Mouse (Mus musculus) embryonic facial prominence, embryonic 13.5 days (tissue): ENCODE measurements around the gene Rbpjl. TPM values are rescaled to one million over a fixed set of nuclear protein-coding genes. Genes with fewer than 3 reads are reported as not detected.

Source experiments
- ATAC-seq: fragments of 200-750 bp; cut with Nextera tagmentation; 2 replicates; pipeline ENCODE4 v1.8.0; 2017; ENCODE audit warnings: low read depth; ENCODE audit not compliant: insufficient number of reproducible peaks, insufficient read depth, low FRiP score, low TSS enrichment
- H3K27ac ChIP-seq: fragments of 300-500 bp; sonication (generic); 2 replicates; pipeline ENCODE4 v1.5.1; 2015; ENCODE audit warnings: moderate library complexity, mild to moderate bottlenecking, inconsistent platforms
- H3K27me3 ChIP-seq: fragments of 300-500 bp; sonication (generic); 2 replicates; pipeline ENCODE4 v1.6.1; 2015; ENCODE audit warnings: mild to moderate bottlenecking, inconsistent platforms
- H3K36me3 ChIP-seq: fragments of 300-500 bp; sonication (generic); 2 replicates; pipeline ENCODE4 v1.6.1; 2015; ENCODE audit warnings: mild to moderate bottlenecking, inconsistent platforms
- H3K4me1 ChIP-seq: fragments of 300-500 bp; sonication (generic); 2 replicates; pipeline ENCODE4 v1.6.1; 2015; ENCODE audit warnings: inconsistent platforms
- H3K4me2 ChIP-seq: fragments of 300-500 bp; sonication (generic); 2 replicates; pipeline ENCODE4 v1.6.1; 2015; ENCODE audit warnings: moderate library complexity, mild to moderate bottlenecking, inconsistent platforms
- H3K4me3 ChIP-seq: fragments of 300-500 bp; sonication (generic); 2 replicates; pipeline ENCODE4 v1.5.1; 2015; ENCODE audit warnings: mild to moderate bottlenecking, inconsistent platforms
- H3K9ac ChIP-seq: fragments of 300-500 bp; sonication (generic); 2 replicates; pipeline ENCODE4 v1.6.1; 2015; ENCODE audit warnings: mild to moderate bottlenecking, inconsistent platforms
- H3K9me3 ChIP-seq: fragments of 300-500 bp; sonication (generic); 2 replicates; pipeline ENCODE4 v1.6.1; 2016; ENCODE audit warnings: inconsistent platforms
- WGBS: fragments of 180-500 bp; shearing (Covaris S2); methylation state at CpG from one replicate; pipeline ENCODE4 v1.1.7; 2015; ENCODE audit warnings: mixed read lengths; 5-methylcytosine and 5-hydroxymethylcytosine counted together
- polyA plus RNA-seq: library from polyadenylated mRNA; unstranded; fragments of >200 nt; fragmentation: Nextera tagmentation; extraction: Ambion mirVana; gene quantifications from 2 replicates; pipeline ENCODE4 v1.2.1, GENCODE M21; 2015

Rbpjl gene
- polyA plus RNA-seq, 1 experiment from 2014 or later = 0.59 TPM

DNA sequence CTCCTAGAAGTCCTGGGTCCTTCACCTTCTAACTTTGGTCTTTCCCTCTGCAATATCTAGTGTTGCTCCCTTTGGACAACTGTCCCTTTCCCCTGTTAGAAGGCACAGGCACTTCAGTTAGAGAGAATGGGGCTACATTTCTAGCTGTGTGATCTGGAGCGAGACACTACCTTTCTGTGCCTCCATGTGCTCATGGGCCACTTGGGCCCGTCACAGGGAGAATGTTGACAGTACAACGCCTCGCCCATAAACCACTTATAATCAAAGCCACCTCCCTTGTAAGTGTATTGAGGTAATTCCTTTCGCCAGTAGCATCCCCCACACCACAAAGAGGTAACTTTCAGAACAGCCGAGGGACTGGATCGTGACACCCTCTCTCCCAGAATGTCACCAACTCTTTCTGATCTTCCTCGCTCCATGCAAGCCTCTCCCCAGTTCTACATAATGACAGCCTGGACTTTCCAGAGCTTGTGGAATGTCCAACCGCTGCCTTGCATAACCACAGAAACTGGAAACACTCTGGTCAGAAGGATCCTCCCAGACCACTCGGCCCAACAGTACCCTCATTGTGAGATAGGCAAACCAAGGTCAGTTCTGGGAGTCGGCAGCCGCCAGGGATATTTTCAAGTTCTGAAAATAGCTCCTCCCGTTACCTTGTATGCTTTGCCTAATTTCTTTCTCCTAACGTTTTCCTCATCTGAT, 46.6 kb downstream of the Rbpjl start:
- Histone ChIP-seq H3K4me2 (no peak overlapping the region), H3K9ac (no peak overlapping the region), H3K27me3 (no peaks in the 10 kb centered on the region), H3K36me3 (no peaks in the 10 kb centered on the region), H3K27ac (peak overlapping the region; percentile 55), H3K4me3 (no peak overlapping the region), H3K4me1 (peaks cover 33% of the 10 kb centered on the region), H3K9me3 (no peaks in the 10 kb centered on the region)
- 81% methylated on average over 14 of the region's 14 CpGs for WGBS
- no peak for ATAC-seq

- ATAC-seq = no peak
- no peak overlapping the region for H3K9ac ChIP-seq
- H3K27me3 ChIP-seq = no peaks in the 10 kb centered on the region
- H3K36me3 ChIP-seq = no peaks in the 10 kb centered on the region
- WGBS = 23% methylated on average over 13 of the region's 13 CpGs
- H3K4me1 ChIP-seq = peaks cover 53% of the 10 kb centered on the region
- no peaks in the 10 kb centered on the region for H3K9me3 ChIP-seq
- H3K27ac ChIP-seq = peak overlapping the region; percentile 68
- H3K4me3 ChIP-seq = no peak overlapping the region
- H3K4me2 ChIP-seq = peak overlapping the region; percentile 9; the same call in 1 of the 2 replicates
These were observed 49.2 kb downstream of the Rbpjl start for GRCm38 (mm10) chr2:164452000-164452676.

- WGBS = 83% methylated on average over 14 of the region's 14 CpGs
- no peak for ATAC-seq
These were observed 50.3 kb downstream of the Rbpjl start for GRCm38 (mm10) chr2:164453047-164453757.

DNA sequence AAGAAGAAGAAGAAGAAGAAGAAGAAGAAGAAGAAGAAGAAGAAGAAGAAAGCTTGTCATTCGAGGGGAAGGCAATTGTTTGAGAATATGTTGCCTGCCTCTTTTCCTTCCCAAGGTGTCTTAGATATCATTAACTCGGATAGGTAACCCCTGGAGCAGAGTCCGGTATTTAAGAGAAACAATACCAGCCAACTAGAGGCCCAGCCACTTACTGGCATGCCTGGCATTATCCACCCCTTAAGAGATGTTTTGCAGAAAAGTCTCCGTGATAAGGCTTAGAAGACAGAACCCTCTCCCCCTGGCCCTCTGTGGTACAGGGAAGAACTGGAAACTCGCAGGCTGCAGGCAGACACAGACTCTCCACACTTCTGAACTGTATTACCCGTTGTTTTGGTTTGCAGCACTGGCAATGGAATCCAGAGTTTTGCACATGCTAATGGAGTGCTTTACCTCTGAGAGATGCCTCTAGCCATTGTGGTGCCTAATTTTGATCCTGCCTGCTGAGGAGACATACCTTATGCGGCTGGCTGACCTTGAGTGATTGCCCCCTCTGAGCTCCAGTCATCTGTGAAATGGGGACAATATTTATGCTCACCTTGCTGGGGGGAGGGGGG, 51.1 kb downstream of the Rbpjl start:
- 63% methylated on average over 7 of the region's 7 CpGs for WGBS
- Histone ChIP-seq H3K4me2 (no peak overlapping the region), H3K9ac (no peak overlapping the region), H3K27me3 (no peaks in the 10 kb centered on the region), H3K4me3 (no peak overlapping the region), H3K9me3 (no peaks in the 10 kb centered on the region), H3K4me1 (peaks cover 49% of the 10 kb centered on the region), H3K36me3 (no peaks in the 10 kb centered on the region), H3K27ac (no peak overlapping the region)
- no peak for ATAC-seq

More at GRCm38 (mm10) chr2:164453047-164453757, 50.3 kb downstream of the Rbpjl start:
- Histone ChIP-seq H3K4me3 (no peak overlapping the region), H3K9me3 (no peaks in the 10 kb centered on the region), H3K4me1 (peaks cover 53% of the 10 kb centered on the region), H3K9ac (no peak overlapping the region), H3K36me3 (no peaks in the 10 kb centered on the region), H3K27ac (no peak overlapping the region), H3K4me2 (no peak overlapping the region), H3K27me3 (no peaks in the 10 kb centered on the region)

GRCm38 (mm10) chr2:164454846-164455245, 51.9 kb downstream of the Rbpjl start:
- Histone ChIP-seq H3K27me3 (no peaks in the 10 kb centered on the region), H3K4me1 (peaks cover 40% of the 10 kb centered on the region), H3K36me3 (no peaks in the 10 kb centered on the region), H3K4me2 (no peak overlapping the region), H3K27ac (no peak overlapping the region), H3K4me3 (no peak overlapping the region), H3K9me3 (no peaks in the 10 kb centered on the region), H3K9ac (no peak overlapping the region)
- 81% methylated on average over 10 of the region's 10 CpGs for WGBS
- no peak for ATAC-seq

DNA sequence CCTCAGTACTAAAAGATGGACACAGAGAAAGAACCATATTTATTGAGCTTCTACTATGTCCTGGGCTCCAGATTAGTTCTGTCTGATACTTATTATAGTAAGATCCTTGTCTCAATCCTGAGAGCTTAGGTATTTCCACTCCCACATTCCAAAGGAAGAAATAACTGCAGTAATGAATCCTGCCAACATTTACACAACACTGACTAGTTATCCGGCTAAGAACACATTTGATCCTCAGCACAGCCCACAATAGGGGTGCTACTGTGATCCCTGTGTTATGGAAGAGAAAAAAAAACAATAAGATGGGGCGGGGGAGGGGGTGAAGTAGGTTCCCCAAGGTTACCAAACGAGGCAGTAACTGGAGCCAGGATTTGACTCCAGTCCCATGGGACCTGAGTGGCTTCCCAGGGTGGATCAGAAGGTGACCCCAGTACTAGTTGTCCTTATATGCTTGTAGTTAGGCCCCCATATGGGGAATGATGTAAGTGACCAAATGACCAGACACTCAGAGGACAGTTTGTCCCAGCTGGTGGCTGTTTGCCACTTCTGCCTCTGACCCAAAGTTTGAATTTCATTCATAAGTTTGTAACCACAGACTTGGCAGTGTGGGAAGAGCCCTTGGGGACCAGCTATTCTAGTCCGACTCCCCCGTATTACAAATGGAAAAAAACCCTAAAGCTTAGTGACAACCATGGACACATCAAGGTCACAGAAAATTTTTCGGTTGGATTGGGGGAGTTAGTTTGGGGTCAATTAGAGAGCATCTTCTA, 52.7 kb downstream of the Rbpjl start:
- no peak overlapping the region for H3K27ac ChIP-seq
- ATAC-seq = no peak
- H3K36me3 ChIP-seq = no peaks in the 10 kb centered on the region
- H3K27me3 ChIP-seq = no peaks in the 10 kb centered on the region
- no peaks in the 10 kb centered on the region for H3K9me3 ChIP-seq
- H3K9ac ChIP-seq = no peak overlapping the region
- H3K4me2 ChIP-seq = no peak overlapping the region
- no peak overlapping the region for H3K4me3 ChIP-seq
- 52% methylated on average over 6 of the region's 6 CpGs for WGBS
- peaks cover 38% of the 10 kb centered on the region for H3K4me1 ChIP-seq

DNA sequence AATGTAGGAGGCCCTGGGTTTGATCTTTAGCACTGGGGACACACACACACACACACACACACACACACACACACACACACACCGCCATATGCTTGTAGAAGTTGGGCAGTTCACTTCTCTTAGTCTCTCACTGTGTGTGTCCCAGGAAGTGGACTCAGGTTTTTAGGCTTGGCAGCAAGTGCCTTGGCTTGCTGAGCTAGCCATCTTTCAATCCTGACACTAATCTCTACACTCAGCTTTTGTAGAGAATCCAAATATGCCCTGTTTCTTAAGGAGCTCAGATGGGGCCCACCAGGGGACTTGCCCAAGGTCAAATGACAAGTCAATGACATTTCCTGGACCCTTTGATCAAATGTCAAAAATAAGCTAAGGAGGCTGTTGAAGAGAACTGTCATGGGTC, 53.5 kb downstream of the Rbpjl start:
- Histone ChIP-seq H3K27ac (peak overlapping the region; percentile 22; the same call in 1 of the 2 replicates), H3K4me1 (peaks cover 37% of the 10 kb centered on the region), H3K9me3 (no peaks in the 10 kb centered on the region), H3K9ac (peak overlapping the region; percentile 44), H3K27me3 (no peaks in the 10 kb centered on the region), H3K36me3 (no peaks in the 10 kb centered on the region), H3K4me3 (peak overlapping the region; percentile 25; the same call in 1 of the 2 replicates), H3K4me2 (peak overlapping the region; percentile 53)
- 82% methylated on average over 1 of the region's 1 CpGs for WGBS
- no peak for ATAC-seq

DNA sequence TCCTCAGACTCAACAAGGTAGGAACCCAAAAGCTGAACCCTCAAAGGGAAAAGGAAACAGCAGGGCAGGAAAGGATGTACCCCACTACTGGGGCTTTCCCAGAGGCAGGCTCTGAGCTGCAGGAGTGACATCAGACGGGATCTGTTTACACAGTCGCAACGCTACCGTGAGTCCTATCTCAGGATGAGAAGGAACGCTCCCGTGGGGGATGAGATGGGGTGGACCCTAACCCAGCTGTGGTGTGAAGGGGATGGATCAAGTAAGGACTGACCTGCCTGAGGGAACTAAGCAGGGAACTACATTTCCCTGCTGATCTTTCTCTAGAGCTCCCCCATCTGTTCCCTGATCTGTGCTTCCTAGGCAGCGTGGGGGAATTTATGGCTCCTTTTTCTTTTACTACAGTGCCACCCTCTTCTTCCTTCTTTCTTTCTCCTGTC, 53.9 kb downstream of the Rbpjl start, which contains the start of gene Sys1:
Gene Sys1 (plus strand): TSS at position 101 of the 437 bp plus-strand sequence.
- Histone ChIP-seq H3K9ac (peak within 1 kb of the TSS; percentile 44), H3K36me3 (no peaks in the 10 kb centered on the region), H3K4me2 (peak within 1 kb of the TSS; percentile 53), H3K27me3 (no peaks in the 10 kb centered on the region), H3K4me3 (peak within 1 kb of the TSS; percentile 25), H3K27ac (peak within 1 kb of the TSS; percentile 22; the same call in 1 of the 2 replicates), H3K9me3 (no peaks in the 10 kb centered on the region), H3K4me1 (peaks cover 36% of the 10 kb centered on the region)
- ATAC-seq = no peak
- 2% methylated on average over 7 of the region's 7 CpGs for WGBS

GRCm38 (mm10) chr2:164457942-164458341, 55.0 kb downstream of the Rbpjl start:
- no peak overlapping the region for H3K4me3 ChIP-seq
- WGBS = 72% methylated on average over 7 of the region's 7 CpGs
- no peak overlapping the region for H3K4me2 ChIP-seq
- peaks cover 34% of the 10 kb centered on the region for H3K4me1 ChIP-seq
- H3K27me3 ChIP-seq = no peaks in the 10 kb centered on the region
- H3K27ac ChIP-seq = no peak overlapping the region
- no peak overlapping the region for H3K9ac ChIP-seq
- H3K9me3 ChIP-seq = no peaks in the 10 kb centered on the region
- ATAC-seq = no peak
- H3K36me3 ChIP-seq = peaks cover 4% of the 10 kb centered on the region; the same call in 1 of the 2 replicates

GRCm38 (mm10) chr2:164458535-164458934, 55.6 kb downstream of the Rbpjl start:
- no peaks in the 10 kb centered on the region for H3K9me3 ChIP-seq
- peaks cover 10% of the 10 kb centered on the region for H3K36me3 ChIP-seq
- H3K27ac ChIP-seq = no peak overlapping the region
- H3K4me1 ChIP-seq = peaks cover 33% of the 10 kb centered on the region
- H3K27me3 ChIP-seq = no peaks in the 10 kb centered on the region
- no peak for ATAC-seq
- 88% methylated on average over 8 of the region's 8 CpGs for WGBS
- H3K4me3 ChIP-seq = no peak overlapping the region
- H3K4me2 ChIP-seq = no peak overlapping the region
- no peak overlapping the region for H3K9ac ChIP-seq
